Mouse (Mus musculus) MEL (cell line): Measurements from ENCODE around the gene Alad. TPM values are rescaled to one million over a fixed set of nuclear protein-coding genes. Genes with fewer than 3 reads are reported as not detected.
"Not testable (repeated sequence)": the region's sequence is repeated elsewhere in the genome, so short reads cannot be mapped to it uniquely, and the experiment has no call there.

ENCODE experiments used
- DNase-seq: peaks from one replicate; pipeline ENCODE4 v3.0.0; 2011; ENCODE audit warnings: low read depth, low spot score
- H3K27ac ChIP-seq: 2 replicates; pipeline ENCODE4 v1.5.1; 2012; ENCODE audit warnings: low read depth, mild to moderate bottlenecking, control low read depth, low read length, moderate library complexity; ENCODE audit not compliant: control insufficient read depth
- H3K27me3 ChIP-seq, 2 experiments: fragments of 150-350 bp in 1 of 2; sonication (generic) in 1 of 2; 2 replicates each; pipeline ENCODE4 v1.6.1; 2012; ENCODE audit warnings: low read length in 2 of 2, mild to moderate bottlenecking in 2 of 2, improper control_type of control experiment in 1 of 2, moderate library complexity in 1 of 2; ENCODE audit not compliant: insufficient read depth in 2 of 2, control insufficient read depth in 1 of 2
- H3K36me3 ChIP-seq, 2 experiments: 2 replicates each; pipeline ENCODE4 v1.6.1; 2012 to 2014; ENCODE audit warnings: low read length in 2 of 2, improper control_type of control experiment in 1 of 2, inconsistent platforms in 1 of 2, mild to moderate bottlenecking in 1 of 2; ENCODE audit not compliant: insufficient read depth in 2 of 2, control insufficient read depth in 1 of 2
- H3K4me1 ChIP-seq, 2 experiments: fragments of 150-350 bp in 1 of 2; sonication (generic) in 1 of 2; 2 replicates each; pipeline ENCODE4 v1.6.1; 2012; ENCODE audit warnings: low read length in 2 of 2, improper control_type of control experiment in 1 of 2, mild to moderate bottlenecking in 1 of 2; ENCODE audit not compliant: insufficient read depth in 2 of 2, control insufficient read depth in 1 of 2
- H3K4me3 ChIP-seq, 2 experiments: fragments of 150-350 bp in 1 of 2; sonication (generic) in 1 of 2; 2 replicates each; pipeline ENCODE4 v1.5.1; 2012; ENCODE audit warnings: low read depth in 2 of 2, low read length in 2 of 2, mild to moderate bottlenecking in 2 of 2, moderate library complexity in 2 of 2, control low read depth in 1 of 2, improper control_type of control experiment in 1 of 2; ENCODE audit not compliant: control insufficient read depth in 1 of 2, insufficient read depth in 1 of 2
- H3K79me2 ChIP-seq: 2 replicates; pipeline ENCODE4 v1.6.1; 2012; ENCODE audit warnings: mild to moderate bottlenecking, low read length, moderate library complexity; ENCODE audit not compliant: control insufficient read depth, poor library complexity, insufficient read depth
- H3K9ac ChIP-seq: 2 replicates; pipeline ENCODE4 v1.6.1; 2012; ENCODE audit warnings: low read depth, mild to moderate bottlenecking, control low read depth, low read length, moderate library complexity; ENCODE audit not compliant: control insufficient read depth, poor library complexity, severe bottlenecking
- H3K9me3 ChIP-seq: fragments of 150-350 bp; sonication (generic); replicated peaks from 2 replicates; pipeline ENCODE4 v1.6.1; 2012; ENCODE audit warnings: mild to moderate bottlenecking, low read length, improper control_type of control experiment, moderate library complexity; ENCODE audit not compliant: insufficient read depth
- CHD1 ChIP-seq: IDR thresholded peaks from 2 replicates; pipeline ENCODE4 v1.6.1; 2012; ENCODE audit warnings: low read depth, mild to moderate bottlenecking, inconsistent platforms, low read length, improper control_type of control experiment
- CTCF ChIP-seq, 3 experiments: IDR thresholded peaks in 2 of 3; conservative IDR thresholded peaks in 1 of 3; 2 replicates each; pipeline ENCODE4 v1.5.1; 2011 to 2012; ENCODE audit warnings: low read length in 3 of 3, low read depth in 2 of 3, mild to moderate bottlenecking in 2 of 3, improper control_type of control experiment in 1 of 3, inconsistent platforms in 1 of 3, mixed read lengths in 1 of 3, moderate library complexity in 1 of 3; ENCODE audit not compliant: control insufficient read depth in 1 of 3, insufficient read depth in 1 of 3, poor library complexity in 1 of 3, severe bottlenecking in 1 of 3
- GABPA ChIP-seq: IDR thresholded peaks from 2 replicates; pipeline ENCODE4 v1.6.1; 2012; ENCODE audit warnings: low read depth, mild to moderate bottlenecking, inconsistent platforms, low read length, improper control_type of control experiment, moderate library complexity
- HCFC1 ChIP-seq: IDR thresholded peaks from 2 replicates; pipeline ENCODE4 v1.6.1; 2012; ENCODE audit warnings: low read depth, mild to moderate bottlenecking, inconsistent platforms, low read length, improper control_type of control experiment, moderate library complexity
- JUND ChIP-seq: IDR thresholded peaks from 2 replicates; pipeline ENCODE4 v1.6.1; 2011; ENCODE audit warnings: low read depth, mild to moderate bottlenecking, improper control_type of control experiment, low read length
- MAFK ChIP-seq: IDR thresholded peaks from 2 replicates; pipeline ENCODE4 v1.6.1; 2011; ENCODE audit warnings: low read depth, mild to moderate bottlenecking, low read length, improper control_type of control experiment, borderline replicate concordance
- MAZ ChIP-seq: IDR thresholded peaks from 2 replicates; pipeline ENCODE4 v1.6.1; 2012; ENCODE audit warnings: low read depth, mild to moderate bottlenecking, inconsistent platforms, low read length, improper control_type of control experiment
- MEF2A ChIP-seq: IDR thresholded peaks from 2 replicates; pipeline ENCODE4 v1.6.1; 2014; ENCODE audit warnings: low read depth, mild to moderate bottlenecking, inconsistent platforms, low read length, improper control_type of control experiment; ENCODE audit not compliant: poor library complexity, insufficient replicate concordance, severe bottlenecking; ENCODE audit errors: extremely low read depth
- NRF1 ChIP-seq: IDR thresholded peaks from 2 replicates; pipeline ENCODE4 v1.6.1; 2014; ENCODE audit warnings: low read depth, mild to moderate bottlenecking, inconsistent platforms, low read length, improper control_type of control experiment, moderate library complexity; ENCODE audit not compliant: poor library complexity, insufficient read depth, severe bottlenecking
- POLR2A ChIP-seq, 2 experiments: IDR thresholded peaks; 2 replicates each; pipeline ENCODE4 v1.6.1; 2011 to 2012; ENCODE audit warnings: low read length in 2 of 2, mild to moderate bottlenecking in 2 of 2, control low read depth in 1 of 2, improper control_type of control experiment in 1 of 2, low read depth in 1 of 2, moderate library complexity in 1 of 2; ENCODE audit not compliant: control insufficient read depth in 1 of 2, insufficient read depth in 1 of 2, poor library complexity in 1 of 2
- POLR2AphosphoS2 ChIP-seq: IDR thresholded peaks from 2 replicates; pipeline ENCODE4 v1.6.1; 2011; ENCODE audit warnings: low read length, improper control_type of control experiment
- UBTF ChIP-seq: IDR thresholded peaks from 2 replicates; pipeline ENCODE4 v1.6.1; 2012; ENCODE audit warnings: low read depth, mild to moderate bottlenecking, inconsistent platforms, low read length, improper control_type of control experiment, moderate library complexity, borderline replicate concordance; ENCODE audit not compliant: insufficient read depth
- USF1 ChIP-seq: IDR thresholded peaks from 2 replicates; pipeline ENCODE4 v1.6.1; 2014; ENCODE audit warnings: low read depth, mild to moderate bottlenecking, inconsistent platforms, low read length, improper control_type of control experiment, moderate library complexity
- ZMIZ1 ChIP-seq: IDR thresholded peaks from 2 replicates; pipeline ENCODE4 v1.6.1; 2012; ENCODE audit warnings: low read depth, mild to moderate bottlenecking, inconsistent platforms, low read length, improper control_type of control experiment, moderate library complexity
- polyA plus RNA-seq, 2 experiments: library from polyadenylated mRNA; stranded (reverse) in 1 of 2; unstranded in 1 of 2; fragments of >175 nt in 1 of 2; fragments of >200 nt in 1 of 2; gene quantifications; 2 replicates each; pipeline versions ENCODE4 v1.2.1 to v1.2.4; 2012; ENCODE audit warnings: low replicate concordance in 2 of 2, low read depth in 1 of 2; ENCODE audit not compliant: insufficient read length in 2 of 2, insufficient read depth in 1 of 2, missing spikeins in 1 of 2
- total RNA-seq: library from RNA; depleted of rRNA; stranded (reverse); fragments of 300-350 nt; gene quantifications from 2 replicates; pipeline ENCODE4 v1.2.3, GENCODE M21; 2012

The Alad gene
- total and polyA plus RNA-seq, 3 experiments = 213 to 386 TPM; not detected in 1

DNA sequence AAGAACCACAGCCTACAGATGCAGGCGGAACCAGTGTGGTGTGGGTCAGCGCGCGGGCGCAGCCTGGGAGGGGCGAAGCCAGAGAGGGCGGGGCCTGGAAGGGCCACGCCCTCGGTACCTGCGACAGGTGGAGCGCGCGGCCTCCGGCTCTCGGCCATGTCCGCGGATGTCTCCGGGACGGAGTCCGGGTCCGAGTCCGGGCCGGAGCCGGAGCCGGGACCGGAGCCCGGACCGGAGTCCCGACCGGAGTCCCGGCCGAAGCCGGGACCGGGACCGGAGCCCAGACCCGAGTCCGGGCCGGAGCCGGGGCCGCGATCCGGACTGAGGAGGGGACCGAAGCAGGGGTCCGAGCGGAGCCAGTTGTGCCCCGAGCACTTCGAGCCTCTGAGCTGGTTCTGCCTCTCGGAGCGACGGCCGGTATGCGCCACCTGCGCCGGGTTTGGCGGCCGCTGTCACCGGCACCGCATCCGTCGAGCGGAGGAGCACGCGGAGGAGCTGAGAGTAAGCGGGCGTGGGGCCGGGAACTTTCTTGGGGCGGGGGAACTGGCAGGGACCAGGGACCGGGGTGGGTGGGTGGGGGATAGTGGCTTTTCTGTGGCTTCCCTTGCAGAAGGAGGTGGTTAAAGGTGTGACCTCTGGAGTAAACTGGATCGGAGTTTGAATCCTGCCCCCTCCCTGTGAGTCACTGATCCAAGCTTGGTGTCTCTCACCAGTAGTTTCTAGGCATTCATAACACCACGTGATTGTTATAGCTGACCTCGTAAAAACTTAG, 39.6 kb downstream of the Alad start, which contains the start of gene Bspry:
Gene Bspry, plus strand, starts transcription at position 117 of the 772 bp plus-strand sequence.
- Histone ChIP-seq H3K36me3 (peaks cover 0 to 5% of the 10 kb centered on the region in 2 experiments; a peak in 2 of 4 replicates), H3K4me3 (no peak within 1 kb of the TSS), H3K4me1 (peaks cover 2 to 11% of the 10 kb centered on the region in 2 experiments; a peak in 3 of 4 replicates), H3K27me3 (no peaks in the 10 kb centered on the region), H3K79me2 (no peaks in the 10 kb centered on the region), H3K27ac (no peak within 1 kb of the TSS), H3K9ac (no peak within 1 kb of the TSS), H3K9me3 (no peaks in the 10 kb centered on the region)
- no peak for DNase-seq
- no peak for TF ChIP-seq MAFK
- TF ChIP-seq NRF1 = no peak
- TF ChIP-seq POLR2AphosphoS2 = no peak
- 0 out of 4 replicates have a peak, but pooled peaks of 1 of the 2 experiments have one; percentile 26 for TF ChIP-seq POLR2A (IDR thresholded peaks at IDR 0.05; ENCODE audit: control insufficient read depth in 1 of 2, insufficient read depth in 1 of 2, low read depth in 1 of 2, low read length in 2 of 2, poor library complexity in 1 of 2)
- TF ChIP-seq JUND = no peak
- TF ChIP-seq CHD1 = no peak

- not testable (repeated sequence) for H3K4me3 ChIP-seq, H3K27me3 ChIP-seq, H3K4me1 ChIP-seq
These were observed 40.2 kb downstream of the Alad start for GRCm38 (mm10) chr4:62479593-62479936.

GRCm38 (mm10) chr4:62477542-62478244, 42.0 kb downstream of the Alad start:
- no peaks in the 10 kb centered on the region for H3K79me2 ChIP-seq
- DNase-seq = no peak
- no peak overlapping the region for H3K9ac ChIP-seq
- no peak overlapping the region for H3K27ac ChIP-seq
- no peak overlapping the region for H3K4me3 ChIP-seq
- no peak for TF ChIP-seq HCFC1
- no peak for TF ChIP-seq USF1
- no peak for TF ChIP-seq CTCF (IDR thresholded peaks at IDR 0.05 in 2 of 3, conservative IDR thresholded peaks at IDR 0.05 in 1 of 3; ENCODE audit: control insufficient read depth in 1 of 3, insufficient read depth in 1 of 3, low read depth in 2 of 3, low read length in 3 of 3, poor library complexity in 1 of 3, severe bottlenecking in 1 of 3)
- no peak for TF ChIP-seq MAFK
- TF ChIP-seq NRF1 = no peak
- TF ChIP-seq MEF2A = no peak
- TF ChIP-seq POLR2A (IDR thresholded peaks at IDR 0.05; ENCODE audit: control insufficient read depth in 1 of 2, insufficient read depth in 1 of 2, low read depth in 1 of 2, low read length in 2 of 2, poor library complexity in 1 of 2) = no peak
- TF ChIP-seq UBTF = no peak
- TF ChIP-seq ZMIZ1 = no peak
- no peak for TF ChIP-seq GABPA
- TF ChIP-seq MAZ = no peak
- no peaks in the 10 kb centered on the region for H3K9me3 ChIP-seq
- H3K4me1 ChIP-seq = peaks cover 2 to 5% of the 10 kb centered on the region in 2 experiments; a peak in 3 of 4 replicates
- peaks cover 0 to 2% of the 10 kb centered on the region in 2 experiments; a peak in 1 of 4 replicates for H3K36me3 ChIP-seq
- no peaks in the 10 kb centered on the region for H3K27me3 ChIP-seq

More at GRCm38 (mm10) chr4:62479593-62479936, 40.2 kb downstream of the Alad start:
- H3K27ac ChIP-seq, DNase-seq, H3K9ac ChIP-seq, H3K36me3 ChIP-seq, H3K79me2 ChIP-seq, H3K9me3 ChIP-seq: not testable (repeated sequence)
